Mouse (Mus musculus) testis, adult 2 months (tissue): ENCODE measurements around the gene Pea15a.

ENCODE experiments used
- CTCF ChIP-seq: fragments of 200-500 bp; IDR thresholded peaks from 2 replicates; pipeline ENCODE4 v1.5.1; 2012; ENCODE audit warnings: low read depth, mild to moderate bottlenecking, inconsistent platforms, low read length, moderate library complexity; ENCODE audit not compliant: control insufficient read depth, insufficient read depth, insufficient replicate concordance
- POLR2A ChIP-seq: fragments of 200-500 bp; IDR thresholded peaks from 2 replicates; pipeline ENCODE4 v1.6.1; 2012; ENCODE audit warnings: low read depth, mild to moderate bottlenecking, inconsistent platforms, low read length, moderate library complexity; ENCODE audit not compliant: control insufficient read depth

DNA sequence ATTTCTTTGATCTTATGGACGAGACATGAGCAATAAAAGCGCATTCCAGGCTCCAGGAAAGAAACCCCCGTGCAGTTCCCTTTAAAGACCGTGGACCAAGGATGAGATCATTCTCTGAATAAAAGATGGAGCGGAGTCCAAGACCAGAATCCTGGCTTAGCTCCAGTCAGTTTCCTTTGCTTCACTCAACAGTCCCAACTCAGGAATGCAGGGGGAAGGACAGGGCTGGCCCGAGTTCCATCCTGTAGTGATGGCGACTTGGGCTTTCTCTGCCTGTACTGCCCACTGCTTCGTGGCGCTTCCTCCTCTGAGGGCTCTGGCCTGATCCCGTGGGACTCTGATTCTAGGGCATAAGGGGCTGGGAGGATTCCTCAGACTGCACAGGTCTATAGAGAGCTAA, 13.8 kb upstream of the Pea15a start:
- TF ChIP-seq CTCF (no peak), POLR2A (no peak)
